Mouse (Mus musculus): ENCODE measurements at regions not wholly inside any gene's neighbourhood (a gene's known extent, or its start where the extent isn't known, plus 50 kb on each side); places are given as distances from the start of the nearest gene placed in this dataset.
A peak's percentile ranks its signal among the peaks of the same experiment; 100 is the strongest.
"Not testable (repeated sequence)": the region's sequence is repeated elsewhere in the genome, so short reads cannot be mapped to it uniquely, and the experiment has no call there.

DNA sequence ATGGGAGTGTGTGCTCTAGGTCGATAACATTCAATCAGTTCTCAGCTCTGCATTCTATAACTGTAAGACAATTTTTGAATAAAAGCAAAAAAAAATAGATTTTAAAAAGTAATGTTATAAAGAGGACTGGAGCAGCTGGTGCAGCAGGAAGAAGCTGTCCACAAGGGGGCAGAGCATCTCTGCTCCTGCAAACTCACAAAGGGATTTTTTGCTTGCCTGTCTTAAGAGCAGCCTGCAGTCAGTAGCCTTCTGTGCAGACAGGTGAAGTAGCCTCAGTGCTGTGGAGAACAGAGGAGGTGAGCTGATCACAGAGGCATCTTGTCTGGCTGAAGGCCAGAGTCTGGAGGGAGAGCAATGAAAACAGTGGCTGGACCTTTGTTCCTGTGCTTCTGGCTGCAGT is 477.2 kb downstream of the Dad1 start:
- H3K4me3 ChIP-seq (ENCODE audit: low read depth, low read length); H3K9me3 ChIP-seq (replicated peaks; ENCODE audit: control insufficient read depth, insufficient read depth, low read length, poor library complexity, severe bottlenecking); H3K27me3 ChIP-seq (ENCODE audit: control insufficient read depth, insufficient read depth, low read length, poor library complexity, severe bottlenecking); H3K4me1 ChIP-seq (ENCODE audit: control insufficient read depth, insufficient read depth, low read length); H3K36me3 ChIP-seq (ENCODE audit: control insufficient read depth, insufficient read depth, low read length, poor library complexity, severe bottlenecking); H3K9ac ChIP-seq (ENCODE audit: low read depth, poor library complexity, severe bottlenecking); H3K27ac ChIP-seq (ENCODE audit: insufficient read depth, low read length): not testable (repeated sequence)
- peak; percentile 49 for TF ChIP-seq CTCF (IDR thresholded peaks at IDR 0.05; ENCODE audit: low read depth, low read length)

DNA sequence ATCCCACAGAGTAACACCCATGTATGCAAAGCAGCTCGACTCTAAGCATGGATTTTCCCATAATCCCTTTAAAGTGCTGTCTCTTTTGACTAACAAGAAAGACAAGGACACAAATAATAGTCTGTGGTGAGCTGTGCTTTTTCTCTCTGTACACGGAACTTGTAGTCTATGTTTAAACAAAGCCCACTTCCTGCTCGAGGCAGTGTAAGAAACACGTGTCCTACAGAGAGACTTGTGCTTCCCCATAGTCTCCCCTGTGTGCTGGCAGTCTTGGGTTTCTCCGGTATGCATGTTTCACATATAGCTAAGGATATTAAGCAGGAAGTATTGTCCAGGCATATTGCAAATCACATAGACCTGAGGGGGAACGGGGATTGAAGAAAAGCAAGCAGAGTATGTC is 487.4 kb downstream of the Dad1 start:
- H3K9me3 ChIP-seq (replicated peaks; ENCODE audit: control insufficient read depth, insufficient read depth, low read length, poor library complexity, severe bottlenecking); H3K4me3 ChIP-seq (ENCODE audit: low read depth, low read length); H3K36me3 ChIP-seq (ENCODE audit: control insufficient read depth, insufficient read depth, low read length, poor library complexity, severe bottlenecking); H3K4me1 ChIP-seq (ENCODE audit: control insufficient read depth, insufficient read depth, low read length); H3K9ac ChIP-seq (ENCODE audit: low read depth, poor library complexity, severe bottlenecking); H3K27me3 ChIP-seq (ENCODE audit: control insufficient read depth, insufficient read depth, low read length, poor library complexity, severe bottlenecking); H3K27ac ChIP-seq (ENCODE audit: insufficient read depth, low read length): not testable (repeated sequence)

DNA sequence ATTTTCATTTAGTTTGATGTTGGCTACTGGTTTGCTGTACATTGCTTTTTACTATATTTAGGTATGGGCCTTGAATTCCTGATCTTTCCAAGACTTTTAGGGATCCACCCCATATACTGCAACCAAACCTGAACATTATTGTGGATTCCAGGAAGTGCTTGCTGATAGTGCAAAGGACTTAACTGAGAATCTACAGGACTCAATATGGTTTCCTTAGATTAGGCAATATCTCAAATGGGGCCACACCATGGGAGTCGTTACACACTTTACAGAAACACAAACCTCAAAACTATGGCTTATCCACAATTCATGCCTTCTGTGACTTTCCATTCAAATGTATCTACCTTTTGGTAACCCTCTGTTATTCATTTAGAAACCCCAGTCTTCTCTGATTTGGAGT is 488.0 kb downstream of the Dad1 start:
- H3K27me3 ChIP-seq (ENCODE audit: control insufficient read depth, insufficient read depth, low read length, poor library complexity, severe bottlenecking); H3K27ac ChIP-seq (ENCODE audit: insufficient read depth, low read length); H3K9me3 ChIP-seq (replicated peaks; ENCODE audit: control insufficient read depth, insufficient read depth, low read length, poor library complexity, severe bottlenecking); H3K4me3 ChIP-seq (ENCODE audit: low read depth, low read length); H3K9ac ChIP-seq (ENCODE audit: low read depth, poor library complexity, severe bottlenecking); H3K4me1 ChIP-seq (ENCODE audit: control insufficient read depth, insufficient read depth, low read length); H3K36me3 ChIP-seq (ENCODE audit: control insufficient read depth, insufficient read depth, low read length, poor library complexity, severe bottlenecking): not testable (repeated sequence)

DNA sequence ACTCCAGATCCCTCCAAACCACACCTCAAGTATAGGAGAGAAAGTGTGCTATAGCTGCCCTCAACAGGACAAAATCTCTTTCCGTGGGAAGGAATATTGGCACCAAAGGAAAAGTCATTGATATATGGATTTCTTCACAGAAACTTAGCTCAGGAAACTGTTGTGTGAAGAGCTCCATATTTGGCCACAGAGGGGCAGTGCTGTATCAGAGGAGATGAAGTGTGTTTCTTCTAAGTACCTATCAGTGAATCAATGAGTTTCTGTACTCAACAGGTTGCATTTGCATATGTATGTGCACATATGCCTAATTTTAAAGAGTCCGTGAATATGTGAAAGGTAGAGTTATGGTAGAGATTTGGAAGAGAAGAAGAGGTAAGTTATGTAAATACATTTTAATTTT is 493.3 kb downstream of the Dad1 start:
- H3K36me3 ChIP-seq (ENCODE audit: control insufficient read depth, insufficient read depth, low read length, poor library complexity, severe bottlenecking); H3K27ac ChIP-seq (ENCODE audit: insufficient read depth, low read length); H3K9ac ChIP-seq (ENCODE audit: low read depth, poor library complexity, severe bottlenecking); H3K9me3 ChIP-seq (replicated peaks; ENCODE audit: control insufficient read depth, insufficient read depth, low read length, poor library complexity, severe bottlenecking); H3K27me3 ChIP-seq (ENCODE audit: control insufficient read depth, insufficient read depth, low read length, poor library complexity, severe bottlenecking); H3K4me3 ChIP-seq (ENCODE audit: low read depth, low read length); H3K4me1 ChIP-seq (ENCODE audit: control insufficient read depth, insufficient read depth, low read length): not testable (repeated sequence)

DNA sequence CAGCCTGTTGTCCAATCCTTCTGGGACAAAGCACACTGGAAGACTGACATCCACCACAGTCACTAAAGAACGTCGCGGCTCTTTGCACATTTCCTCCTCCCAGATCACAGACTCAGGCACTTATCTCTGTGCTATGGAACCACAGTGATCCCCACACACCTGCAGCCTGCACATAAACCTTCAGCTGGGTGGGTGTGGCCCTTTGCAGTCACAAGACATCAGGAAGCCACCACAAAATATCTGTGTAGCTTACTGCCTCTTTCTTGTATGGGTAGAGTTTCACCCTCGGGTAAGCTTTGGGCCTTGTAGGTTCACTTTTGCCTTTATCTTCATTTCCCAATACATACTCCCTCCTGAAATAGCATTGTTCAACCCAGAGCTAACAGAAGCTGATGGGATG is 496.1 kb downstream of the Dad1 start:
- not testable (repeated sequence) for H3K4me3 ChIP-seq (ENCODE audit: low read depth, low read length); H3K9ac ChIP-seq (ENCODE audit: low read depth, poor library complexity, severe bottlenecking)

DNA sequence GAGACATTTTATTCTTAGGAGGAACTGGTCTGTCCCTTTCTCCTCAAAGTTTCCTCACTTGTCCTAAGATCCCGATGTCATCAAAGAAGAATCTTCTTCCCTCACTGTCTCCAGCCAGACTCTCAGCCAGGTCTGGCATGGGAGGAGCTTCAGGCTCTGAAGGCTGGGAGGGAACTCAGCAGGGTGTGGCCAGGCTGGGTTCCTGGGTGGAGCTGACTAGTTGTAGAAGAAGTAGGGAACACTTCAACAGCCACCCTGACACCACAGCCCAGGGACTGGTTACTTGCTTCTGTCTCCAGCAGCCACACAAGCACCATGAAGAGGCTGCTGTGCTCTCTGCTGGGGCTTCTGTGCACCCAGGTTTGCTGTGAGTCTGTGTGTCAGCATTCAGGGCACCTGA is 496.8 kb downstream of the Dad1 start:
- H3K4me1 ChIP-seq (ENCODE audit: control insufficient read depth, insufficient read depth, low read length); H3K9ac ChIP-seq (ENCODE audit: low read depth, poor library complexity, severe bottlenecking); H3K9me3 ChIP-seq (replicated peaks; ENCODE audit: control insufficient read depth, insufficient read depth, low read length, poor library complexity, severe bottlenecking); H3K27me3 ChIP-seq (ENCODE audit: control insufficient read depth, insufficient read depth, low read length, poor library complexity, severe bottlenecking); H3K27ac ChIP-seq (ENCODE audit: insufficient read depth, low read length); H3K4me3 ChIP-seq (ENCODE audit: low read depth, low read length); H3K36me3 ChIP-seq (ENCODE audit: control insufficient read depth, insufficient read depth, low read length, poor library complexity, severe bottlenecking): not testable (repeated sequence)

More for the DNA sequence above, 496.1 kb downstream of the Dad1 start:
- H3K27me3 ChIP-seq (ENCODE audit: control insufficient read depth, insufficient read depth, low read length, poor library complexity, severe bottlenecking); H3K36me3 ChIP-seq (ENCODE audit: control insufficient read depth, insufficient read depth, low read length, poor library complexity, severe bottlenecking); H3K4me1 ChIP-seq (ENCODE audit: control insufficient read depth, insufficient read depth, low read length); H3K27ac ChIP-seq (ENCODE audit: insufficient read depth, low read length); H3K9me3 ChIP-seq (replicated peaks; ENCODE audit: control insufficient read depth, insufficient read depth, low read length, poor library complexity, severe bottlenecking): not testable (repeated sequence)

DNA sequence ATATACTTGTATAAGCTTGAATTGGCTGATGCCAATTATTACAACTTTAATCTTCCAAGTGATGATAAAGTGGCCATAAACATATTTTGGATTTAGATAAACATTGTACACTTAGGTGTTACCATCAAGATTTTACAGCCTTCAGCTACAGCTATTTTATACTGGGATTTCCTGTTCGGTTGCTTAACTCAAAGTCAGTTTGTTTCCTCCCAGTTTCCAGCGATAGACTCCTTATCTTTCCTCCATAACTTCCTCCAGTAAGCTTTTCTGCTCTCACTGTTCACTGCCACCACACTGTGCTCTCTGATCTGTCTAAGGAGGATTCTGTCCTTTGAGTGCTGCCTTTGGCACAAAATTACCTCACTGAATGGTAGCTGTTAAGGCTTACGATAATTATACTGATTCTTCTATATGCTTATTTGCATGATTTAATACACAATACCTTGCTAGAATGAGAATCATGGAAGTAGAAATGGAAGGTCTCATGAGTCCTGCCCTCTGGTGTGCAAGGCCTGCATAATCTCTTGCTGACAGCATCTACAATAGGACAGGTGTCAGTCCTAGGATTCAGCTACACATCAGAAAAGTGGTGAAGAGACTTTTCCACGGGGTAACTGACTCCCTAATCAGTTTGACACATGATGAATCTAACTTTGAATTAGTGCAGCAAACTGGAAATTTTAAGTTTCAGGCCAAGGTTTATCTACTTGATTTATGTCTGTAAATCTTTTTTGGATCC is 503.0 kb downstream of the Dad1 start:
- Histone ChIP-seq H3K9me3 (replicated peaks; ENCODE audit: control insufficient read depth, insufficient read depth, low read length, poor library complexity, severe bottlenecking) (no peaks in the 10 kb centered on the region), H3K27ac (ENCODE audit: insufficient read depth, low read length) (no peak overlapping the region), H3K4me1 (ENCODE audit: control insufficient read depth, insufficient read depth, low read length) (no peaks in the 10 kb centered on the region), H3K36me3 (ENCODE audit: control insufficient read depth, insufficient read depth, low read length, poor library complexity, severe bottlenecking) (no peaks in the 10 kb centered on the region), H3K27me3 (ENCODE audit: control insufficient read depth, insufficient read depth, low read length, poor library complexity, severe bottlenecking) (no peaks in the 10 kb centered on the region), H3K4me3 (ENCODE audit: low read depth, low read length) (no peak overlapping the region), H3K9ac (ENCODE audit: low read depth, poor library complexity, severe bottlenecking) (no peak overlapping the region)
- TF ChIP-seq POLR2A (IDR thresholded peaks at IDR 0.05; ENCODE audit: insufficient read depth, low read length) (no peak), EP300 (IDR thresholded peaks at IDR 0.05; ENCODE audit: insufficient read depth, low read depth, low read length) (no peak), CTCF (IDR thresholded peaks at IDR 0.05; ENCODE audit: low read depth, low read length) (no peak)

DNA sequence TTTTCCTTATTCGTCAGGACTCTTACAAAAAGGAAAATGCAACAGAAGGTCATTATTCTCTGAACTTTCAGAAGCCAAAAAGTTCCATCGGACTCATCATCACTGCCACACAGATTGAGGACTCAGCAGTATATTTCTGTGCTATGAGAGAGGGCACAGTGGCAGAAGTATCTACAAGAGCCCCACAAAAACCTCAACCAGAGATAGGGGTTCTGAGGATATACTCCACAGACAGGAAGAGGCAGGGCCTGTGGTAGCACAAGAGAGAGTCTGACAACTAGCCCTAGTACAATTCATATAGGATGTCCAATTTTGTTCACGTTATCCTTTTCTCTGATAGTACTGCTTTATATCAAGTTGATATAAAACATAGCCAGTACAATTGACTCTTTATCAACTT is 510.4 kb downstream of the Dad1 start:
- not testable (repeated sequence) for H3K27ac ChIP-seq (ENCODE audit: insufficient read depth, low read length); H3K4me3 ChIP-seq (ENCODE audit: low read depth, low read length); H3K27me3 ChIP-seq (ENCODE audit: control insufficient read depth, insufficient read depth, low read length, poor library complexity, severe bottlenecking); H3K4me1 ChIP-seq (ENCODE audit: control insufficient read depth, insufficient read depth, low read length); H3K36me3 ChIP-seq (ENCODE audit: control insufficient read depth, insufficient read depth, low read length, poor library complexity, severe bottlenecking); H3K9ac ChIP-seq (ENCODE audit: low read depth, poor library complexity, severe bottlenecking); H3K9me3 ChIP-seq (replicated peaks; ENCODE audit: control insufficient read depth, insufficient read depth, low read length, poor library complexity, severe bottlenecking)

DNA sequence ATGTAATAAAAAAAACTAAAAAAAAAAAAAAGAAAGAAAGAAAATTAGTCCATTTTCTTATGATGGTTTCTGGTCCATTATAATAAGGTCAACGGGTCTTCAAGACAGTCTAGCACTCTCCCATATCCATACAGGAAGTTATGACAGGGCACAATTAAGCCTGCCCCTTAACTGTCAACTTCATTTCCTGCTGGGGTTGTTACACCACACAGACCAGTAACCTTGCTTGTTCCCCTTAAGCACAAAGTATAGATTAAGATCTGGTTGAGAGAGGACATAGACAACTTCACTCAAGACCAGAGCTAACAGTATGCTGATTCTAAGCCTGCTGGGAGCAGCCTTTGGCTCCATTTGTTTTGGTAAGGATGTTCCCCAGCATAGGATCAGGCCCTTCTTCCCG is 511.0 kb downstream of the Dad1 start:
- not testable (repeated sequence) for H3K4me3 ChIP-seq (ENCODE audit: low read depth, low read length); H3K9ac ChIP-seq (ENCODE audit: low read depth, poor library complexity, severe bottlenecking); H3K4me1 ChIP-seq (ENCODE audit: control insufficient read depth, insufficient read depth, low read length); H3K9me3 ChIP-seq (replicated peaks; ENCODE audit: control insufficient read depth, insufficient read depth, low read length, poor library complexity, severe bottlenecking); H3K27ac ChIP-seq (ENCODE audit: insufficient read depth, low read length); H3K27me3 ChIP-seq (ENCODE audit: control insufficient read depth, insufficient read depth, low read length, poor library complexity, severe bottlenecking); H3K36me3 ChIP-seq (ENCODE audit: control insufficient read depth, insufficient read depth, low read length, poor library complexity, severe bottlenecking)

DNA sequence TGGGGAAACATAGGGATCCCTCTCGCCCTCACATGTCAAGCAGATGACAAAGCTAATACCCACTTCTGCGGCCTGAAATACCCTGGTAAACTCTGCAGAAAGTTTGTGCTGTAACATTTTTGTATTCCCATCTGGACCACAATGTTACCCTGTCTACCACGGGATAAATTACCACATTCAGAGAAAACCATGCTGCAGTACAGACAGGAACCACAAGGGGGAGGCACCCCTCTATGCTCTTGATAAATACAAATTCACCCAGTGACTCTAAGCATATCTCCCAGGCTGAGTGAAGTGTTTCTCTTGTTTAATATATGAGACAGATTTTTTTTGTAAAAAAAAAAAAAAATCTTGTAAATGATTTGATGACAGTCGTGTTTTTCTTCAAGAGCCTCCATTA is 512.7 kb downstream of the Dad1 start:
- H3K4me3 ChIP-seq (ENCODE audit: low read depth, low read length); H3K27ac ChIP-seq (ENCODE audit: insufficient read depth, low read length); H3K9ac ChIP-seq (ENCODE audit: low read depth, poor library complexity, severe bottlenecking); H3K4me1 ChIP-seq (ENCODE audit: control insufficient read depth, insufficient read depth, low read length); H3K9me3 ChIP-seq (replicated peaks; ENCODE audit: control insufficient read depth, insufficient read depth, low read length, poor library complexity, severe bottlenecking); H3K27me3 ChIP-seq (ENCODE audit: control insufficient read depth, insufficient read depth, low read length, poor library complexity, severe bottlenecking); H3K36me3 ChIP-seq (ENCODE audit: control insufficient read depth, insufficient read depth, low read length, poor library complexity, severe bottlenecking): not testable (repeated sequence)
